Mouse (Mus musculus) C2C12 (cell line): Measurements from ENCODE around the gene N4bp1.

Experiments used
- CTCF ChIP-seq: IDR thresholded peaks from one replicate; pipeline ENCODE4 v1.5.1; 2011; ENCODE audit not compliant: control insufficient read depth, insufficient read depth, insufficient read length
- FOSL1 ChIP-seq: IDR thresholded peaks from one replicate; pipeline ENCODE4 v1.8.0; 2011; ENCODE audit warnings: mild to moderate bottlenecking, low read length; ENCODE audit not compliant: poor library complexity, insufficient read depth, severe bottlenecking

GRCm38 (mm10) chr8:86834496-86835260 is 50.4 kb downstream of the N4bp1 start:
- TF ChIP-seq CTCF (no peak), FOSL1 (no peak)
